Mouse (Mus musculus) brain, adult 2 months (tissue): ENCODE measurements around the gene Fev.

Source experiments
- DNase-seq: peaks from one replicate; pipeline ENCODE4 v3.0.0; 2011; ENCODE audit warnings: low read depth, low spot score

Gene Fev

DNA sequence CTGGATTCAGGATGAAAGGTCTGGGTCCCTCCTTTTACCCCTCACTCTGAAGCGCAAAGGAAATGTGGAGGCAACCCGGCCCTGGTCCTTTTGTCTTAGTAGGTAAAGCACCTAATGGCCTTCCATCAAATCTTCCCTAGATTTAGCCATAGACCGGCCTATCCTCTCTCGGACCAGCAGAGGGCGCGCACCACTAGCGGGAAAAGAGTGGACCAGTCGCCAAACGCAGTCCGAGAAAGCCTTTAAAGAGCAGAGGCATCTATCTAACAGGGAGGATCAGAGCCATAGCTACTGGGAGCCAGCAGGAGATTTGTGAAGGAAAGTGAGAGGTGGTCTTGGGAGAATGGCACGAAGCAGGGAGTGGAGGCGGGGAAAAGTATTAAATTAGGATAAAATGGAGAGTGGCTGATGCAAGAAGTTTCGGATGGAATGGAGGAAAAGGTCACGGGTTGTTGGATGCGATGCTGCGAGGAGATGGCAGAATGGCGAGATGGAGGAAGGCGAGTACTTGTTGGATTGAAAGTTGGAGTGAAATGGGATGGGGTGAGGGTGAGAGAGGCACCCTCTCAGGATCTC lies 4.3 kb downstream of the Fev start:
- peak; percentile 85 for DNase-seq

DNA sequence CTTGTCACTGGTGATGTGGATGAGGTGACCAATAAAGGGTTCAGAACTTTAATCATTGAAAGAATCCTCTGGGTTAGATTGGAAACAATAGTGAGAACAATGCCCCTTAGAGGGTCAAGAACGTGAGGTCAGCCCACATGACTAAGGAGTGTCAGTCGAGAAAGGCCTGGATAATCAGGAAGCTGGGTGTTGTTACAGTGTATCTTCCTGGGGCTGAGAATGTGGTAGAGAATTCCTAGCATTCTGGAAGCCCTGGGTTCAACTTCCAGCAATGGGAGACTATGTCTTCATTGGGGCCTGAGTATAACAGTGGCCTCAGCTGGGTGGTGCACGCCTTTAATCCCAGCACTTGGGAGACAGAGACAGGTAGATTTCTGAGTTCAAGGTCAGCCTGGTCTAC lies 8.0 kb downstream of the Fev start:
- no peak for DNase-seq

DNA sequence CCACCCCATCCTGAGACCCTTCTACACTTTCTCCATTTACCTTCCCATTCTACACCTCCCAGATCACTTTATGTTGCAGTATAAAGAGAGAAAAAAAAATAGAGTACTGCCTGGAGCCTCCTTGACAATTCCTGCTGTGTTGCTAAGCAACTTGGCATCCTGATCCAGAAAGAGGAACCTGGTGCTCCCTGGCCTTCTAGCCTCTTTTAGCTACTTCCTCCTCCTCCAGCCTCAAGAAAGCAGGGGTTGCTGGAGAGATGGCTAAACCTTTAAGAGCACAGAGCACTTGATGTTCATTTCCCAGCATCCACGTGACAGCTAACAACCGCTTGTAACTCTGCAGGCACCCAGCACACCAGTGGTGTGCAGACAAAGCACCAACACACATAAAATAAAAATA lies 13.0 kb downstream of the Fev start:
- DNase-seq = peak; percentile 74

DNA sequence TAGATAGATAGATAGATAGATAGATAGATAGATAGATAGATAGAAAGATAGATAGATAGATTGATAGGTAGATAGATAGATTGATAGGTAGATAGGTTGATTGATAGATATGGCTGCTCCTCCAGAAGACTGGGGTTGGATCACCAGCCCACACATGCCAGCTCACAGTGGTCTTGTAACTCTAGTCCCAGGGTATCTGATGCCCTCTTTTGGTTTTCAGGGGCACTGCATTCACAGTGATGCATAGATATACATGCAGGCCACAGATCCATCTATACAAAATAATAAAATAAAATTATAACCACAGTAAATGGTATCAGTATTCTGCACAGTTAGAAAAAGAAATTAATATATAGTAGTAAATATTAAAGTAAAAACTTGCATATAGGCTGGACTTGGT lies 23.4 kb downstream of the Fev start:
- DNase-seq = no peak

DNA sequence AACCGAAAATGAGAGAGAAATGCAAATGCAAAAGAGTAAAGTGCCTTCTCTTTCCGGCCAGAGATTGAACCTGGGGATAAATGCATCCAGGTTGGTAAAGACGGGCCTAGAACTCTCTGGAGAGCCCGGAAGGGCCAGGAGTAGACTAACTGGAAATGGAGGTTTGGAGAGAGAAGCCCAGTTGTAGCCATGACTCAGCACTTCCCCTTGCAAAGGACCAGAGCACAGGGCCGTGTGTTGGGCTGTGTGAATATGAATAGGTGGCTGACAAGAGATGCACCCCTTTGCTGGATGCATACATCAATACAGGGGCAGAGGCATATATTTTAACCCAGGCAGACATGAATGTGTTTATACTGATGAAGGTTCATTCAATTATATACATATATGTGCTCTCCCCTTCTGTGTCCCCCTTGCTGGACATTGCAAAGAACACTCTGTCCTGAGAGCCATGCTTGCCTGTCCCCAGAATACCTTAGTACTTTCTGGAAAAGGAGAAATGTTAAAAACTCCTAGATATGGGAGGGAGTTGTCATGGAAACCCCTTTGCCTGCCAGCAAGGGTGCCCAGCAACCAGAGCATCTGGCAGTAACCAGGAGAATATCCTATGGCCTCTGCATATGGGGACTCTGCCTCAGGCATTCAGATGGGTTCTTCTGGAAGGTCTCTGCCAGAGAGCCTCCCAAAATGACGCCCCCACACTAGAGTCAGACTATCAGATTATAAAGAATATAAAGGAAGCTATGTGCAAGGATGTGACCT lies 25.8 kb downstream of the Fev start:
- DNase-seq = peak; percentile 77

DNA sequence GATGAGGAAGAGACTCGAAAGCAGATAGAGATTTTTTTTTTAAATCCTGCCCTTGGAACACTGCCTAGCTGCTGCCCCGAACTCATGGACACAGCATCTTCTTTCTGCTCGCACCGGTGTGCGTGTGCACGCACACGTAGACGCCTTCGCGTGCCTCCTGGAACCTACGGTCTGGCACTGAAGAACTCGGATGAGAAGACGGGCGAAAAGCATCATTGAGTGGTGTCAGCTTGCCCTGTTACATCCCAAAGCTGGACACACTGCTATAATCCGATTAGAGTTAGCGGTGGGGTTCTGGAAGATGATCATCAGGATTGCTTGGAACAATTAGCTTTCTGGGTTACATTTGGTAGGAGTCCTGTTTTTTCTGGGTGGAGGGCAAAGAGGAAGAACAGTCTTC lies 26.4 kb downstream of the Fev start:
- DNase-seq = no peak

DNA sequence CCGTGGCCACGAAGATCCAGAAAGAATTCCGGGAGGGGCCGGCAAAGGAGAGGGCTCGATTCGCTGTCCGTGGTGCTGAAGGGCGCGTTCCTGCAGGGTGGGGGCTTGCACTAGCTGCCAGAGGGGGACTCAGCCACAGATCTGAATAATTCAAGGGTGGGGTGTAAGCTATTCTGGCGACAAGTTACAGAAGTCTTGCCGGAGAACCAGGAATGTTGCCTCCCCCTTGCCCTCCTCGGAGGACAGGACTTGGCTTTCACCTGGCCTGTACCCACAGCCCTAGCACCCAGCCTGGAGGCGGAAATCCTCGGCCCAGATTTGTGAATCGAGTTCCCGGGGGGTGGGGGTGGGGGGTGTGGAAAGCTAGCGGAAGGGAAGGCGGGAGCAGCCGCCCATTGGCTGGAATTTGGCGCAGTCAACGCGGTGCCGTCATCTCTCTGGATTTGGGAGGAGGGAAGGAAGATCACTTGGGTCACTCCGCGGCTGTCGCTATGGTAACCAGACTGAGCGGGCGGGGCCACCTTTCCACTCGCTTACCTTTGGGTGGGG lies 27.0 kb downstream of the Fev start:
- DNase-seq = peak; percentile 99

DNA sequence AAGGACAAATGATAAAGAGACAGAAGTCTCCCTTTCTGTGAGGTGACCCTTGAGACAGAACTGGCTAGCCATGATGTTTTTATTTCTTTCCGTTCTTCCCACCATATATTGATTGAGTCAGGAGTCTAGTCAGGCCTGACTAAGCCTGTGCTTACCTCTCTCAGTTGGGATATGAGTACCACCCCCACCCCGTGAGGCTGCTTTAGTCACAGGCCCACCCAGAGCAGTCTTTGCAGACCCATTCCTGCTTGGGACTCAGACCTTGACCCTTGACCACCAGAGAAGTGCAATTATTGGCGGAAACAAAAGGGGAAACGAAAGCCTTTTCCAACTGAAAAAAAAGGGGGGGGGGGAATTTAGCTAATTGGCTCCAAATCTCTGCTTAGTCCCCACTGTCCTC lies 27.5 kb downstream of the Fev start:
- DNase-seq = no peak

DNA sequence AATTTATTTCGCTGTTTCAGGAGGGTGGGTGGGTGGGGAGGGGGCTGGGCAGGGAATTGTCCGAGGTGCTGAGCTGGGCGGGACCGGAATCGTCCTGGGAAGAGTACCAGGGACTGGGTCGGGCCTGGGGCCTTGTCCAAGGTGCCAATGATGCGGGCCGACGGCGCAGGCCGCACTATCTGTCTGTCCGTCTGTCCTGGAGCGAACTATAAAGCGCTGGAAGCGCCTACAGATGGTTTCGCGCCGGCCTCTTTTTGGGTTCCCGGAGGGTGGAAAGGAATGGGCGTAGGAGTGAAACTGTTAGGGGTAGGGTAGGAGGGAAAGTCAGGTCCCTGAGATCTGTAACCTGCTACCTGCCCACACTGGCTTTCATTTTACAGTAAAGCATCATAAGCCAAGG lies 28.0 kb downstream of the Fev start:
- peak; percentile 40 for DNase-seq

DNA sequence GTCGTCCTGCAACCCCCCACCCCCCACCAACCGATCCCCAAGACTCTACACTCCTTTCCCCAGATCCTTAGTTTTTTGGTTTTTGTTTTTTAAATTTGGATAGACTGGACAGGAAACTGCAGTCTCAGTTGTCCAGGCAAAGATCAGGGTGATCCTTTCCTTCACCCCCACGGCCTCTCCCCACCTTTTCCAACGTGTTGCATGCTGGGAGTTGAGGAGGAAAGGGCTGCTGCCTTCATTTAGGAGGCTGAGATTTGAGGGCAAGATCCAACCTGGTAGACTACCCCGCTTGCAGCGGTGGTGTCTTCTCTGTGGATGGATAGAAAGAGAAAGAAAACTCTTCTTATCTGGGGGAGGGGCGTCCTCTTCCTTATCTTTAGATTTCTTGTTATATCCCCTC lies 28.4 kb downstream of the Fev start:
- peak; percentile 64 for DNase-seq

DNA sequence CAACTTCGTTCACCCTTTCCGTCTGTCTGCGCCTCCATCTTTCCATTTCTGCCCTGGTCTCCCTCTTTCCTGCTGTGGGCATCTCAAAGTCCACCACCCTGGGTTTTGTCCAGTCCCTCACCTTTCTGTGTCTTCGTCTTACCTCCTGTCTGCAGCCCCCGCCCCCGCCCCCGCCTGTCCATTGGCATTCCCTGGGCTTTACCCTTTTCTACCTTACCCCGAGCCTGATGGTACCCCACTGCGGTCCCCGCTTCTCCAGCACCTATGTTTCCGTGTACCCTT lies 28.8 kb downstream of the Fev start:
- no peak for DNase-seq

DNA sequence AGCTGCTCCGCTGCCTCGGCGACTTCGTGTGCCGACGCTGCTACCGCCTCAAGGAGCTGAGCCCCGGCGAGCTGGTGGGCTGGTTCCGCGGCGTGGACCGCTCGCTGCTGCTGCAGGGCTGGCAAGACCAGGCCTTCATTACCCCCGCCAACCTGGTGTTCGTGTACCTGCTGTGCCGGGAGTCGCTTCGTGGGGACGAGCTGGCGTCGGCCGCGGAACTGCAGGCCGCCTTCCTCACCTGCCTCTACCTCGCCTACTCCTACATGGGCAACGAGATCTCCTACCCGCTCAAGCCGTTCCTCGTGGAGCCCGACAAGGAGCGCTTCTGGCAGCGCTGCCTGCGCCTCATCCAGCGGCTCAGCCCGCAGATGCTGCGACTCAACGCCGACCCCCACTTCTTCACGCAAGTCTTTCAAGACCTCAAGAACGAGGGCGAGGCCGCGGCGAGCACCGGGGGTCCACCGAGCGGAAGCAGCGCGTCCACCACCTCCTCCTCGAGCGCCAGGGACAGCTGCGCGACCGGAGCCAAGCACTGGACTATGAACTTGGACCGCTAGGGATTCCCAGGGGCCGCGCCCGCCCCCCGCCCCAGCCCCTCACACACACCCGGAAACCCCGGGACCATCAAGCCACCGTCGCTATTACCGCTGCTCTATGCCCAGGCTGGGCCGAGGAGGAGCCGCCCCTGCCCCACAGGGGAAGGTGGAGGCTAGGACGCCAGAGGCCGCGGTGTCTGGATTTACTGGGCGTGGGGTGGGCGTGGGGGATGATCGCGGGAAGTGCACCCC lies 29.4 kb downstream of the Fev start:
- peak; percentile 62 for DNase-seq

DNA sequence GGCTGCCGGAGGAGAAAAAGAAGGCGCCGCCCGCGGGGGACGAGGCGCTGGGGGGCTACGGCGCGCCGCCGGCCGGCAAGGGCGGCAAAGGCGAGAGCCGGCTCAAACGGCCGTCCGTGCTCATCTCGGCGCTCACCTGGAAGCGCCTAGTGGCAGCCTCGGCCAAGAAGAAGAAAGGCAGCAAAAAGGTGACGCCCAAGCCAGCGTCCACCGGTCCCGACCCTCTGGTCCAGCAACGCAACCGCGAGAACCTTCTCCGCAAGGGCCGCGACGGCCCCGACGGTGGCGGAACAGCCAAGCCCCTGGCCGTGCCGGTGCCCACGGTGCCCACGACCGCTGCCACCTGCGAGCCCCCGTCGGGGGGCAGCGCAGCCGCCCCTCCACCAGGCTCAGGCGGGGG lies 30.1 kb downstream of the Fev start:
- DNase-seq = peak; percentile 31

DNA sequence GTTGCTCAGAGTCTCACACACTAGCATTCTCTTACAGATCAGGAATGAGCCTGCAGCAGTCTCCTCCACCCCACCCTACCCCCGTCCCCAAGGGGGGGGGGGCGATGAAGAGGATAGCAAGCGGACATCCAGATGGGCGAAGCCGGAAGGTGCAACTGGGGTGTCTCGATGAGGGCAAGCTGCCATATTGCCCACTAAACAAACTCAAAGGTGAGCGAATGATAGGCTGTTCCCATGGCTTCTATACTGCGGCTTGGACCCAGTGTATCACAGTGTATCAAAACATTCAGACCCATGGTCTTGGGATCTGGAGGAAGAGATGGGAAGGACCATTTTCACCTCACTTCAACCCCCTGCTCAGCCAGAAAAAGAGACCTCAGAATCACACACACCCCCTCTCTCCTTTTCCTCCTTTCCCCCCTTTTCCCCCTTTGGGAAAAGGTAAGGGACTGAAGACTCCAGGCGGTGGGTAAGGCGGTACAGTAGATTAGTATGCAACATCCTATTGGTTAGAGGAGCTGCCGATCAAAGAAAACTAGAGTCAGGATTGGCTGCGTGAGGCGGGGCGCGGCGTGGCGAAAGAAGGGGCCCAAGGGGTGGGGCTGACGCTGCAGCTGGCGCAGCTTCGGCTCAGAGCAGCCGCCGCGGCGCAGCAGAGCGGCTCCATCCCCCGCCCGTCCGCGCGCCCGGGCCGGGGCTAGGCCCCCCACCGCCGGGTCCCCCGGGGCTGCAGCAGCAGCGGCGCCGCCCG lies 30.7 kb downstream of the Fev start, which contains the start of gene Cdk5r2:
Cdk5r2 (plus strand) TSS at position 629 of the 751 bp plus-strand sequence.
- peak; percentile 99 for DNase-seq

DNA sequence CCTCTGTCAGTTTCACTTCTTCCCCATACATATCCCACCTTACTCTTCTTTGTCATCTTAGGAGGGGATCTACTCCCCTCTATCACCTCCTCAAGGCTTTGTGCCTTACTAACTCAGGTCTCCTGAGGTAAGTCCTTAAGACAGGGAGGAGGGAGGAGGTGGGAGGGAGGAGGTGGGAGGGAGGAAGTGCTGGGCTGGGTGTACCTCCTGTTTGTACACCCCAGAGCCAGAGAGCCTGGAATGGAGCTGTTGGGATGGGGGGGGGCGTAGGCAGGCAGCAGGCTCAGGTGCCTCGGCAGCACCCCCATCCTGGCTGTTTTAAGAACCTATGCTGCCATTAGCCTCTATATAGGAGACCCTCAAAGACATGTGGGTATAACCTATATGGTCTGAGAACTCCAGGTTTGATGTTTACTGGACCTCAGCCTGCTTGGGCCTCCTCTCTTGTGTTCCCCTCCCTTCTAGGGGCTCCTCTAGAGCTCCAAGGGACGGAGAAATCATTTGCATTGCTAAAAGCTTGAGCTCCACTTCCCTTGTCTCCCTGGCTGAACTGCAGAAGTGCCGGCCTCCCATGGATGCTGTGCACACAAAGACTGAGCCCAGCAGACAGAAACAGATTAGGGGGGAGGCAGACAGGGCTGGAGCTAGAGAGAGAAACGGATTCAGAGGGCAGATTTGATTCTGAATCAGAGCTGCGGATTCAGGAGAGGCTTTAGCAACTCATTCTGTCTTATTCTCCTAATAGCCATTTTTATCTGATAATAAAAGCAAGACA lies 34.0 kb downstream of the Fev start:
- peak; percentile 84 for DNase-seq

DNA sequence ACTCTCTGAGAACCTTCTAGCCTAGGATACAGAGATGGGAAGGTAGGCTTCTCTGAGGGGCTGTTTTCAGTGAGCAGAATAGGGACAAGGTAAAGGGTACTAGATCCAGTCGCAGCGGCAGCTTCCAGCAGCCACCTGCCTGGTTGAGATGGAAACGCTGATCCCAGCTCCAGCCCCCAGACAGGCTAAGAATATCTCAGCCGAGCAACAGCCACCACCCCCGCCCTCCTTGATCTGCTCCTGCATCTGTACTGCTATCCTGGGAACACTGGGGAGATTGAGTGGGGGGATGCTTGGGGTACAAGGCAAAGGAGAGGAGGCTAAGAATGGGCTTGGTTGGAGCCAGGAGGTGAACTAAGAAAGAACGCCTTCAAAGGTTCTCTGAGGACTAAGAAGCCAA lies 35.0 kb downstream of the Fev start:
- DNase-seq = peak; percentile 95

DNA sequence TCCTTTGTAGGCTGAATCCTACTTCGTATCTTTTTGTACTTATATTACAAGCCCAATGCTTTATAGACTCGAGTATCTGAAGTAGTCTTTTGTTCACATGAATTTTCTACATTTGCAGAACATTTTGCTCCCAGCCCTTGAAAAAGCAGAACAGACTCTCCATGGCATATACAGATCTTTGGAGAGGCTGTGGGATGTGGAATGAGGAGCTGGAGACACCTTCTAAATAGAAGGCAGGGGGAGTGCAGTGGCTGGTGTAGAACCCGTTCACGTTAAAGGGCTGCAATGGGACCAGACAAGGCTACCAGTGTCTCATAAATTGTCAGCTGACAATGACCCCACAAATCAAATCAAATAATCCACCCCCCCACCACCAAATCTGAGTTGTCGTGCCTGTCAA lies 36.3 kb downstream of the Fev start:
- DNase-seq = peak; percentile 55

DNA sequence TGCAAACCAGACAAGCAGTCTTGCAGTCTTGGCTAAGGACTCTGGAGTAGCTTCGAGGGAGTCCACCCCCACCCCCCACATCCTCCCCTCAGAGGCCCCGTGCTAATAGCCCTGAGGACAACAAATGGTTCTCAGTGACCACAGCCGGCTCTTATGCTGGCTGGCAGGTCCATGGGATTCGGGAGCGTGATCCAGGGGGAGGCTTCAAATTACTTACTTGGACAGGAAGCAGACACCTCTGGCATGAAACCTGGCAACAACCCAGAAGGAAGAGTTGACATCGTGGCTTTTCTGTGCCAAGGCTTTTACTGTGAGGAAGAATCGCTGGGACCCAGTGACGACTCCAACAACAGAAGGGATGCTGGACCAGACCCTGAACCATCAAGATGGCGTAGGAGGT lies 38.9 kb downstream of the Fev start:
- DNase-seq = no peak

DNA sequence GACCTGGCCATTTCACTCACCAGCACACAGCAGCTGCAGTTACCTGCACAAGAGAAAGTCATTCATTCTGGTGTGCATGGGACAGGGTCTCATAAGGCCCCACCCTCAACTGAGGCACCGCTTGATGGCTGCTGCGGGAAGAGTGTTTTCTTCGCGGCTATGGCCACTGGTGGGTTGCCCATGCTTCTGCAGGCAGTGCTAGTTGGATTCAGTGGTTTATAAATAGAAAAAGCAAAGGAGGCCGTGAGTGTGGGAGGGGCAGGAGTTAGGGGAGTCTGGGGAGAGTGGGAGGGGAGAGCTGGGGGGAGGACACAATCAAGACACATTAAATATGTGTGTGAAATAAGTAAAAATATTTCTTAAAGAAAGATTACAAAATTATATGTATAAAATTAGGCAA lies 42.1 kb downstream of the Fev start:
- DNase-seq = no peak

DNA sequence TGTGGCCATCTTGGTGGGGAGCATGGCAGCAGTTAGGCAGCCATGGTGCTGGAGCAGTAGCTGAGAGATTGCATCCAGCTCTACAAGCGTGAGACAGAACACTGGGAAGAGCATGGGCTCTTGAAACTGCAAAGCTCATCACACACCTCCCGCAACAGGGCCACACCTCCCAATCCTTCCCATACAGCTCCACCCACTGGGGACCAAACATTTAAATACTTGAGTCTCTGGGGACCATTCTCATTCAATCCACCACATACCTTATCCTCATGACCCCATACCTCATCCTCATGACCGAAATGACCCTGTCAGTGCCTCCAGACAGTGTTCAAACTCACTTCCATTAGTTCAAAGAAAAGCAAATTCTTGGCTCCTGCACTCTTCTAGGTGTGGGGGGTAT lies 52.0 kb downstream of the Fev start:
- DNase-seq = no peak
